Mouse (Mus musculus): ENCODE data around the gene Mgat4a. TPM values are rescaled to one million over a fixed set of nuclear protein-coding genes. Genes with fewer than 3 reads are reported as not detected.

The Mgat4a gene
- polyA plus RNA-seq, 1 experiment, result 20.6 TPM

- Histone ChIP-seq H3K27ac (ENCODE audit: control insufficient read depth, insufficient read depth, low read length) (no peak overlapping the region), H3K27me3 (ENCODE audit: control insufficient read depth, insufficient read depth, low read length) (no peaks in the 10 kb centered on the region), H3K4me3 (ENCODE audit: control insufficient read depth, insufficient read depth, low read length) (no peak overlapping the region), H3K4me1 (replicated peaks; ENCODE audit: control insufficient read depth, insufficient read depth, low read length) (peaks cover 23% of the 10 kb centered on the region), H3K36me3 (ENCODE audit: control insufficient read depth, insufficient read depth, low read length) (peaks cover 14% of the 10 kb centered on the region)
- DNase-seq, result no peak
- WGBS, result 87% methylated on average over 4 of the region's 4 CpGs
- no peak for TF ChIP-seq POLR2A (IDR thresholded peaks at IDR 0.05; ENCODE audit: control insufficient read depth, extremely low read depth, insufficient read depth, low read length, poor library complexity)
- TF ChIP-seq CTCF (IDR thresholded peaks at IDR 0.05; ENCODE audit: borderline replicate concordance, control insufficient read depth, extremely low read depth, insufficient read depth, low read length, poor library complexity), result no peak
Measured at GRCm38 (mm10) chr1:37467806-37468205, 73.0 kb downstream of the Mgat4a start.

GRCm38 (mm10) chr1:37466322-37466995 is 74.4 kb downstream of the Mgat4a start:
- peaks cover 12% of the 10 kb centered on the region for H3K4me1 ChIP-seq (replicated peaks; ENCODE audit: control insufficient read depth, insufficient read depth, low read length)
- DNase-seq, result peak; percentile 10
- no peak overlapping the region for H3K4me3 ChIP-seq (ENCODE audit: control insufficient read depth, insufficient read depth, low read length)
- H3K27ac ChIP-seq (ENCODE audit: control insufficient read depth, insufficient read depth, low read length), result no peak overlapping the region
- TF ChIP-seq CTCF (IDR thresholded peaks at IDR 0.05; ENCODE audit: borderline replicate concordance, control insufficient read depth, extremely low read depth, insufficient read depth, low read length, poor library complexity), result no peak
- TF ChIP-seq POLR2A (IDR thresholded peaks at IDR 0.05; ENCODE audit: control insufficient read depth, extremely low read depth, insufficient read depth, low read length, poor library complexity), result no peak
- 83% methylated on average over 3 of the region's 3 CpGs for WGBS
- H3K36me3 ChIP-seq (ENCODE audit: control insufficient read depth, insufficient read depth, low read length), result peaks cover 21% of the 10 kb centered on the region
- no peaks in the 10 kb centered on the region for H3K27me3 ChIP-seq (ENCODE audit: control insufficient read depth, insufficient read depth, low read length)

- Histone ChIP-seq H3K4me1 (replicated peaks; ENCODE audit: control insufficient read depth, insufficient read depth, low read length) (peaks cover 7% of the 10 kb centered on the region), H3K4me3 (ENCODE audit: control insufficient read depth, insufficient read depth, low read length) (no peak overlapping the region), H3K27ac (ENCODE audit: control insufficient read depth, insufficient read depth, low read length) (no peak overlapping the region), H3K36me3 (ENCODE audit: control insufficient read depth, insufficient read depth, low read length) (peaks cover 27% of the 10 kb centered on the region), H3K27me3 (ENCODE audit: control insufficient read depth, insufficient read depth, low read length) (no peaks in the 10 kb centered on the region)
- DNase-seq, result no peak
- WGBS, result 96% methylated on average over 10 of the region's 10 CpGs
- no peak for TF ChIP-seq CTCF (IDR thresholded peaks at IDR 0.05; ENCODE audit: borderline replicate concordance, control insufficient read depth, extremely low read depth, insufficient read depth, low read length, poor library complexity)
- no peak for TF ChIP-seq POLR2A (IDR thresholded peaks at IDR 0.05; ENCODE audit: control insufficient read depth, extremely low read depth, insufficient read depth, low read length, poor library complexity)
Measured at GRCm38 (mm10) chr1:37464878-37465452, 75.9 kb downstream of the Mgat4a start.

GRCm38 (mm10) chr1:37457546-37457945 is 83.3 kb downstream of the Mgat4a start:
- Histone ChIP-seq H3K27ac (ENCODE audit: control insufficient read depth, insufficient read depth, low read length) (no peak overlapping the region), H3K4me1 (replicated peaks; ENCODE audit: control insufficient read depth, insufficient read depth, low read length) (no peaks in the 10 kb centered on the region)
- WGBS, result 95% methylated on average over 7 of the region's 7 CpGs

GRCm38 (mm10) chr1:37451270-37451669 is 89.5 kb downstream of the Mgat4a start:
- DNase-seq, result no peak
- Histone ChIP-seq H3K27ac (ENCODE audit: control insufficient read depth, insufficient read depth, low read length) (no peak overlapping the region), H3K4me3 (ENCODE audit: control insufficient read depth, insufficient read depth, low read length) (no peak overlapping the region), H3K4me1 (replicated peaks; ENCODE audit: control insufficient read depth, insufficient read depth, low read length) (no peaks in the 10 kb centered on the region), H3K36me3 (ENCODE audit: control insufficient read depth, insufficient read depth, low read length) (peaks cover 64% of the 10 kb centered on the region), H3K27me3 (ENCODE audit: control insufficient read depth, insufficient read depth, low read length) (no peaks in the 10 kb centered on the region)
- 97% methylated on average over 8 of the region's 8 CpGs for WGBS
- TF ChIP-seq POLR2A (IDR thresholded peaks at IDR 0.05; ENCODE audit: control insufficient read depth, extremely low read depth, insufficient read depth, low read length, poor library complexity), result no peak
- TF ChIP-seq CTCF (IDR thresholded peaks at IDR 0.05; ENCODE audit: borderline replicate concordance, control insufficient read depth, extremely low read depth, insufficient read depth, low read length, poor library complexity), result no peak

More at GRCm38 (mm10) chr1:37457546-37457945, 83.3 kb downstream of the Mgat4a start:
- H3K27me3 ChIP-seq (ENCODE audit: control insufficient read depth, insufficient read depth, low read length), result no peaks in the 10 kb centered on the region
- no peak for DNase-seq
- H3K4me3 ChIP-seq (ENCODE audit: control insufficient read depth, insufficient read depth, low read length), result no peak overlapping the region
- TF ChIP-seq CTCF (IDR thresholded peaks at IDR 0.05; ENCODE audit: borderline replicate concordance, control insufficient read depth, extremely low read depth, insufficient read depth, low read length, poor library complexity) (no peak), POLR2A (IDR thresholded peaks at IDR 0.05; ENCODE audit: control insufficient read depth, extremely low read depth, insufficient read depth, low read length, poor library complexity) (no peak)
- peaks cover 50% of the 10 kb centered on the region for H3K36me3 ChIP-seq (ENCODE audit: control insufficient read depth, insufficient read depth, low read length)

- Histone ChIP-seq H3K27me3 (ENCODE audit: control insufficient read depth, insufficient read depth, low read length) (no peaks in the 10 kb centered on the region), H3K27ac (ENCODE audit: control insufficient read depth, insufficient read depth, low read length) (no peak overlapping the region), H3K4me1 (replicated peaks; ENCODE audit: control insufficient read depth, insufficient read depth, low read length) (no peaks in the 10 kb centered on the region), H3K4me3 (ENCODE audit: control insufficient read depth, insufficient read depth, low read length) (no peak overlapping the region), H3K36me3 (ENCODE audit: control insufficient read depth, insufficient read depth, low read length) (peaks cover 69% of the 10 kb centered on the region)
- peak; percentile 74 for DNase-seq
- WGBS, result 86% methylated on average over 10 of the region's 10 CpGs
- TF ChIP-seq POLR2A (IDR thresholded peaks at IDR 0.05; ENCODE audit: control insufficient read depth, extremely low read depth, insufficient read depth, low read length, poor library complexity) (no peak), CTCF (IDR thresholded peaks at IDR 0.05; ENCODE audit: borderline replicate concordance, control insufficient read depth, extremely low read depth, insufficient read depth, low read length, poor library complexity) (no peak)
Measured at GRCm38 (mm10) chr1:37448361-37449095, 92.3 kb downstream of the Mgat4a start.

Measured in thymus, adult 2 months (tissue).